ENCODE assay signal across 8 mouse cellular contexts in genomic region chr4:129288067-129288466, GRCm38 (mm10). TPM values are rescaled to one million over a fixed set of nuclear protein-coding genes. Genes with fewer than 3 reads are reported as not detected.
DNase-seq lines count a peak whose midpoint lies in the region; ATAC-seq lines count a peak whose summit lies in the region.

No protein-coding gene starts in this region.

- peak overlapping the region; percentile 83 for H3K4me2 ChIP-seq in embryonic facial prominence, embryonic 15.5 days (replicated peaks)
- peak overlapping the region; percentile 83; the same call in 1 of the 2 replicates for H3K4me2 ChIP-seq in liver, embryonic 16.5 days (ENCODE audit: low read depth, low read length)

- no peaks in the 10 kb centered on the region for H3K36me3 ChIP-seq in embryonic facial prominence, embryonic 15.5 days
- no peaks in the 10 kb centered on the region for H3K36me3 ChIP-seq in liver, embryonic 16.5 days (ENCODE audit: control insufficient read depth, insufficient read depth)

- H3K4me1 ChIP-seq in embryonic facial prominence, embryonic 15.5 days = peaks cover 22% of the 10 kb centered on the region
- peaks cover 10% of the 10 kb centered on the region for H3K4me1 ChIP-seq in liver, embryonic 16.5 days (ENCODE audit: control insufficient read depth, low read depth, low read length)

- H3K4me3 ChIP-seq in embryonic facial prominence, embryonic 15.5 days (replicated peaks) = peak overlapping the region; percentile 49
- H3K4me3 ChIP-seq in liver, embryonic 16.5 days (ENCODE audit: low read depth, low read length) = no peak overlapping the region

- peak overlapping the region; percentile 8; the same call in 1 of the 2 replicates for H3K27ac ChIP-seq in embryonic facial prominence, embryonic 15.5 days (replicated peaks)
- no peak overlapping the region for H3K27ac ChIP-seq in liver, embryonic 16.5 days (ENCODE audit: low read length)

- DNase-seq in cerebellum, adult 9-11 months = peak; percentile 16
- no peak for DNase-seq in cerebellum, adult 11 months
- peak; percentile 37 to 50 for DNase-seq in heart, postnatal 14 days
- DNase-seq in urinary bladder, adult 2 months (ENCODE audit: low spot score) = no peak
- DNase-seq in thymus, postnatal 10 days (ENCODE audit: low spot score in 2 of 2) = no peak
- DNase-seq in spleen, postnatal 10 days (ENCODE audit: low spot score in 2 of 2) = no peak

- H3K27me3 ChIP-seq in embryonic facial prominence, embryonic 15.5 days = 0 out of 2 replicates have a peak, but pooled peaks cover 8% of the 10 kb centered on the region
- peaks cover 36% of the 10 kb centered on the region for H3K27me3 ChIP-seq in liver, embryonic 16.5 days (ENCODE audit: control insufficient read depth, insufficient read depth, low read depth, low read length)

- H3K9ac ChIP-seq in embryonic facial prominence, embryonic 15.5 days = no peak overlapping the region
- no peak overlapping the region for H3K9ac ChIP-seq in liver, embryonic 16.5 days (ENCODE audit: low read depth, low read length)

- 33% methylated on average over 3 of the region's 3 CpGs for WGBS in embryonic facial prominence, embryonic 15.5 days
- WGBS in liver, embryonic 16.5 days (ENCODE audit: insufficient replicate concordance) = 49% methylated on average over 3 of the region's 3 CpGs

- ATAC-seq in embryonic facial prominence, embryonic 15.5 days (ENCODE audit: insufficient number of reproducible peaks, low FRiP score, low TSS enrichment, low read depth) = no peak
- no peak for ATAC-seq in liver, embryonic 16.5 days (ENCODE audit: low read depth)

- no peaks in the 10 kb centered on the region for H3K9me3 ChIP-seq in embryonic facial prominence, embryonic 15.5 days (replicated peaks)
- no peaks in the 10 kb centered on the region for H3K9me3 ChIP-seq in liver, embryonic 16.5 days (replicated peaks; ENCODE audit: control insufficient read depth, low read length)

- intact Hi-C loops in heart, postnatal 14 days (cut with DNase I) = no loop called here

RNA-seq across cellular contexts. Expression of gene Sync, which starts 0.7 kb away (rescaled TPM):
- polyA plus RNA-seq in embryonic facial prominence, embryonic 15.5 days (2015; fragmentation: Nextera tagmentation; extraction: Ambion mirVana) = 4.9 and 6.9 TPM in 2 replicates
- 10 to 100 TPM; 11.4 to 12.5 TPM for total RNA-seq in heart, postnatal 14 days (2021)
- 0.13 and 0.33 TPM in 2 replicates for polyA plus RNA-seq in liver, embryonic 16.5 days (2015; fragmentation: Nextera tagmentation; extraction: Ambion mirVana)
- polyA plus RNA-seq in urinary bladder, adult 2 months (2012; rRNA removed) = 3.1 and 4.0 TPM in 2 replicates

RNA-seq across cellular contexts. Expression of gene C77080, which starts 26.9 kb away (rescaled TPM):
- 8.9 and 10.0 TPM in 2 replicates for polyA plus RNA-seq in embryonic facial prominence, embryonic 15.5 days (2015; fragmentation: Nextera tagmentation; extraction: Ambion mirVana)
- total RNA-seq in heart, postnatal 14 days (2021) = 1 to 10 TPM; 4.8 to 5.7 TPM
- 0.85 and 0.97 TPM in 2 replicates for polyA plus RNA-seq in liver, embryonic 16.5 days (2015; fragmentation: Nextera tagmentation; extraction: Ambion mirVana)
- polyA plus RNA-seq in urinary bladder, adult 2 months (2012; rRNA removed) = 29.7 and 32.1 TPM in 2 replicates

RNA-seq across cellular contexts. Expression of gene Rbbp4, which starts 47.1 kb away (rescaled TPM):
- polyA plus RNA-seq in embryonic facial prominence, embryonic 15.5 days (2015; fragmentation: Nextera tagmentation; extraction: Ambion mirVana) = 325 and 329 TPM in 2 replicates
- 100 to 1,000 TPM in 1 of 2 experiments, 10 to 100 TPM in 1; 82.5 to 105 TPM for total RNA-seq in heart, postnatal 14 days (2021)
- polyA plus RNA-seq in liver, embryonic 16.5 days (2015; fragmentation: Nextera tagmentation; extraction: Ambion mirVana) = 214 and 238 TPM in 2 replicates
- 65.1 and 72.2 TPM in 2 replicates for polyA plus RNA-seq in urinary bladder, adult 2 months (2012; rRNA removed)

RNA-seq across cellular contexts. Expression of gene Zbtb8os, which starts 47.4 kb away (rescaled TPM):
- polyA plus RNA-seq in embryonic facial prominence, embryonic 15.5 days (2015; fragmentation: Nextera tagmentation; extraction: Ambion mirVana) = 36.6 and 41.2 TPM in 2 replicates
- total RNA-seq in heart, postnatal 14 days (2021) = 10 to 100 TPM; 20.7 to 20.9 TPM
- polyA plus RNA-seq in liver, embryonic 16.5 days (2015; fragmentation: Nextera tagmentation; extraction: Ambion mirVana) = 22.5 and 23.0 TPM in 2 replicates
- 45.4 and 52.6 TPM in 2 replicates for polyA plus RNA-seq in urinary bladder, adult 2 months (2012; rRNA removed)

Comparison
In these comparisons a context has a peak if more than half of its experiments do, and no peak if none do; other contexts are left out.
1. DNase-seq: peak in cerebellum, adult 9-11 months (single experiment) and heart, postnatal 14 days (2 of 2); none in cerebellum, adult 11 months (single experiment), urinary bladder, adult 2 months (single experiment), thymus, postnatal 10 days (0 of 2) and spleen, postnatal 10 days (0 of 2).